Mouse (Mus musculus): ENCODE results near the gene Slc48a1.

Gene Slc48a1

DNA sequence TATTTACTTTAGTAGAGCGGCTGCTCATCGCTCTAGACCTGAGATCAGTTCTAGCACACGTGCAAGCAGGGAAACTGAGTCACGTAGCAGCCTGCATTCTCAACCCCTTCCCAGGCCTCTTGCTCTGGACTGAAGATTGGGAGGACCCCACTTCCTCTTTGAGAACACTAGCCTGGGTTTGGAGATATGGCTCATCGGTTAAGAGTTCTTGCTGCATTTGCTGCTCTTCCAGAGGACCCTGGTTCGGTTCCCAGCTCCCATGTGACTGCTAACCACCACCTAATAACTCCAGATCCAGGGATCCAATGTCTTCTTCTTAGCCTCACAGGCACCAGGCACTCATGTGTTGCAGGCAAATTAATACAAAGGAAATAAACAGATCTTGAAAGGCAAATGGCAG is 63.1 kb downstream of the Slc48a1 start:
- no peak for DNase-seq (ENCODE audit: low spot score in 2 of 2)

DNA sequence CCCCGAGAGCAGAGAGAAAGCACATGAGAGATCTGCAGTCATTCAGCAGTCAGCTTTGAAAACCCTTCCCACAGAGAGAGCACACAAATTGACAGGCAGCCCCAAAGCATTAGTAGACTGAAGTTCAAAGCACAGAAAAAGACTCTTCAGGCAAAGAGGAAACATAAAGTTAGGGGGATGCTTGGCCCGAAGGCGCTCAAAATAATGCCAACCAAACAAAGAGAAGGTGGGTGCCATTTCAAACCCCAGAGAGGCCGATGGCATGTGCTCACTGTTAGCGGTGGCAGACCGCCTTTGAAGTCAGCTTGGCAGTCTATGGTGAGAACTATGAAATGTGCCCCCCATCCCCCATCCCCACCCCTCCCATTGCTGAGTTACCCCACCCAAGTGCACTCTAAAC is 63.7 kb downstream of the Slc48a1 start:
- no peak for DNase-seq (ENCODE audit: low spot score in 2 of 2)

Measured in right cerebral cortex, postnatal 36 days (tissue).